Mouse (Mus musculus) bone marrow macrophage, adult 2 months (primary cell): Measurements from ENCODE around the gene Ralgps2. TPM values are rescaled to one million over a fixed set of nuclear protein-coding genes. Genes with fewer than 3 reads are reported as not detected.

ENCODE experiments used
- H3K27ac ChIP-seq: 2 replicates; pipeline ENCODE4 v1.5.1; 2012; ENCODE audit warnings: low read depth, low read length; ENCODE audit not compliant: insufficient read depth
- H3K4me1 ChIP-seq: 2 replicates; pipeline ENCODE4 v1.6.1; 2012; ENCODE audit warnings: low read length; ENCODE audit not compliant: control insufficient read depth, insufficient read depth
- H3K4me3 ChIP-seq: 2 replicates; pipeline ENCODE4 v1.5.1; 2012; ENCODE audit warnings: mild to moderate bottlenecking, low read length, moderate library complexity; ENCODE audit not compliant: insufficient read depth
- CTCF ChIP-seq: IDR thresholded peaks from 2 replicates; pipeline ENCODE4 v1.5.1; 2012; ENCODE audit warnings: low read depth, mild to moderate bottlenecking, low read length, moderate library complexity
- POLR2A ChIP-seq: IDR thresholded peaks from 2 replicates; pipeline ENCODE4 v1.6.1; 2012; ENCODE audit warnings: mild to moderate bottlenecking, low read depth, low read length, borderline replicate concordance
- polyA plus RNA-seq: library from polyadenylated mRNA; stranded (reverse); fragments of >200 nt; gene quantifications from 2 replicates; pipeline ENCODE4 v1.2.4, GENCODE M21; 2012; ENCODE audit not compliant: missing spikeins, insufficient read depth, insufficient read length

Gene Ralgps2
- 10.3 and 13.0 TPM in 2 replicates for polyA plus RNA-seq

- H3K27ac ChIP-seq, result no peak within 1 kb of the TSS
- TF ChIP-seq POLR2A (no peak), CTCF (no peak)
- peaks cover 6% of the 10 kb centered on the region; the same call in 1 of the 2 replicates for H3K4me1 ChIP-seq
- H3K4me3 ChIP-seq, result peak within 1 kb of the TSS; percentile 85
Measured at GRCm38 (mm10) chr1:156939251-156940141, at the start of gene Ralgps2. TSS of gene Ralgps2 (minus strand) at chr1:156939626.

- H3K27ac ChIP-seq, result no peak overlapping the region
- H3K4me3 ChIP-seq, result no peak overlapping the region
- H3K4me1 ChIP-seq, result peaks cover 39% of the 10 kb centered on the region
- no peak for TF ChIP-seq CTCF
- TF ChIP-seq POLR2A, result no peak
Measured at GRCm38 (mm10) chr1:156987576-156987975, 48.1 kb upstream of the Ralgps2 start.

GRCm38 (mm10) chr1:156986641-156987345 is 47.4 kb upstream of the Ralgps2 start:
- TF ChIP-seq POLR2A, result no peak
- TF ChIP-seq CTCF, result no peak
- Histone ChIP-seq H3K4me1 (peaks cover 39% of the 10 kb centered on the region), H3K4me3 (no peak overlapping the region), H3K27ac (peak overlapping the region; percentile 94)

- Histone ChIP-seq H3K27ac (peak overlapping the region; percentile 94), H3K4me1 (peaks cover 36% of the 10 kb centered on the region)
- TF ChIP-seq CTCF (no peak), POLR2A (no peak)
Measured at GRCm38 (mm10) chr1:156985657-156986640, 46.5 kb upstream of the Ralgps2 start.

DNA sequence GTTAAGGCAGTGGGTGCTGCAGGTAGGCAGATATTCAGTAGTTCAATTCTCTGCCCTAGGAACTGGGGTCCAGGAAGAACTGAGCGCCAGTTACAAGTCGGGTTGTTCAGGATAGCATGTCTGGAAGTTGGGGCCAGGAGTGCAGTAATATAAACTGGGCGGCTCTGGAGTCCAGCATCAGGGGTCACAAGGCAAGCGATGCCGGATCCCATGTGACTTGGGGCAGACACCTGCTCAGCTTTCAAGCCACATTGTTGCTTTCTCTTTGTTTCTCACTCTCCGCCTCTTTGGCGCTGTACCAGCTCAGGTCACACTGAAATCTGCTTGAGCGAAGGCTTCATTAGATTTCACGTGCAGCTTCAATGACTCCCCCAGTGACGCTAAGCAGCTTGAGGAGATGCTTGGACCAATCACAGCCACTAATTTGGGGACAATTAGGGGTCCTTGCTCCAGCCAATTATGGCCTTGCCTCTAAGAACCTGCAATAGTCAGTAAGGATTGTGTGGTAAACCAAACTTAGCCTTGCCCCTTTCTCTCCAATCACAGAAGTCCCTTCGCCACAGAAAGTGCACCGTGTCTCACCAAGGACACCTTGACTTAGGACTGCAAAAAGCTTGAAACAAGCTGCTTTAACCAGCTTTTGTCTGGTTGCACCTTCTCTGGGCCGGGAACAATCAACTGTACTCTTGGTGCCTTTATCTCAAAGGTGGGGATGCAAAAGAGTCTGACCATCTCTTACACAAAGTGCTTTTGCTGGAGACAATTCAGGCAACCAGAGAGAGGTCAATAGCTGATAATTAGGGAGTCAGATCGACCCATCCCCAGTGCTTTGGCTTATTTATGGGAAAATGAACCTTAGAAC is 43.8 kb upstream of the Ralgps2 start:
- H3K27ac ChIP-seq, result no peak overlapping the region
- TF ChIP-seq CTCF, result no peak
- no peak for TF ChIP-seq POLR2A
- H3K4me1 ChIP-seq, result peaks cover 21% of the 10 kb centered on the region
- H3K4me3 ChIP-seq, result no peak overlapping the region

More at GRCm38 (mm10) chr1:156985657-156986640, 46.5 kb upstream of the Ralgps2 start:
- no peak overlapping the region for H3K4me3 ChIP-seq

GRCm38 (mm10) chr1:156981975-156982374 is 42.5 kb upstream of the Ralgps2 start:
- Histone ChIP-seq H3K4me1 (peaks cover 17% of the 10 kb centered on the region), H3K4me3 (no peak overlapping the region), H3K27ac (no peak overlapping the region)
- no peak for TF ChIP-seq POLR2A
- no peak for TF ChIP-seq CTCF

GRCm38 (mm10) chr1:156979722-156980121 is 40.3 kb upstream of the Ralgps2 start:
- Histone ChIP-seq H3K4me1 (no peaks in the 10 kb centered on the region), H3K27ac (no peak overlapping the region), H3K4me3 (no peak overlapping the region)
- no peak for TF ChIP-seq CTCF
- TF ChIP-seq POLR2A, result no peak

DNA sequence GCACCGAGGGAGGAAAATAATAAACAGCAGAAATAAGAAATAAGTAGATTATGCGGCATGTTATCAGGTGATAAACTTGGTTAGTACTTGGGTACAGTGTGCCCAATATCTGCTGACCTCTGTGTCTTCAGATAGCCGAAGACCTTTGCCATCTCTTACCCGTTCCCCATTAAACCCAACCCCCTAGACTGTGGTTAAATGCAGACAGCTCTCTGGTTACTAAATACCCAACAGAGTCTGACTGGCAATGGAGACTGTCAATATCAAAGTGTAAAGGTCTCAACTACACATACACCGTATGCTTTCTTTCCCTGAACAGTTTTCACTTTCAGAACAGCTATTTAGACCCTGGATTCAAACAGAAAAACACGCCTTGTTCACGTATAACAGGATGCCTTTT is 39.2 kb upstream of the Ralgps2 start:
- H3K27ac ChIP-seq, result no peak overlapping the region
- no peaks in the 10 kb centered on the region for H3K4me1 ChIP-seq
- H3K4me3 ChIP-seq, result no peak overlapping the region
- TF ChIP-seq CTCF (no peak), POLR2A (no peak)
